Comparison of ENCODE assay signal across 8 mouse cellular contexts in genomic region chr9:115215830-115216701, GRCm38 (mm10).
DNase-seq lines count a peak whose midpoint lies in the region; ATAC-seq and TF ChIP-seq lines count a peak whose summit lies in the region.

No protein-coding gene starts in this region.

- H3K4me2 ChIP-seq in intestine, embryonic 16.5 days (ENCODE audit: low read depth, low read length), result peak overlapping the region; percentile 38
- H3K4me2 ChIP-seq in liver, postnatal 0 days (ENCODE audit: low read depth, low read length), result no peak overlapping the region

- no peak overlapping the region for H3K9ac ChIP-seq in intestine, embryonic 16.5 days (ENCODE audit: low read depth, low read length)
- no peak overlapping the region for H3K9ac ChIP-seq in liver, postnatal 0 days (replicated peaks)

- TF ChIP-seq CTCF in liver, postnatal 0 days (IDR thresholded peaks at IDR 0.05; ENCODE audit: low read depth), result no peak
- TF ChIP-seq CTCF in testis, adult 2 months (IDR thresholded peaks at IDR 0.05; ENCODE audit: control insufficient read depth, insufficient read depth, insufficient replicate concordance, low read depth, low read length), result no peak

- H3K4me1 ChIP-seq in intestine, embryonic 16.5 days (ENCODE audit: control insufficient read depth, insufficient read depth, low read length), result peaks cover 15% of the 10 kb centered on the region
- H3K4me1 ChIP-seq in liver, postnatal 0 days (ENCODE audit: insufficient read depth), result peaks cover 3% of the 10 kb centered on the region; the same call in 1 of the 2 replicates
- peaks cover 12% of the 10 kb centered on the region for H3K4me1 ChIP-seq in testis, adult 2 months (ENCODE audit: control insufficient read depth, insufficient read depth, low read length)

- no peak for TF ChIP-seq POLR2A in testis, adult 2 months (IDR thresholded peaks at IDR 0.05; ENCODE audit: control insufficient read depth, low read depth, low read length)

- WGBS in intestine, embryonic 16.5 days, result 23% methylated on average over 21 of the region's 21 CpGs
- WGBS in liver, postnatal 0 days (ENCODE audit: insufficient replicate concordance), result 43% methylated on average over 21 of the region's 21 CpGs

- H3K4me3 ChIP-seq in intestine, embryonic 16.5 days (ENCODE audit: low read length), result no peak overlapping the region
- H3K4me3 ChIP-seq in liver, postnatal 0 days (ENCODE audit: low read depth, low read length), result no peak overlapping the region
- peak overlapping the region; percentile 43 for H3K4me3 ChIP-seq in testis, adult 2 months (ENCODE audit: control insufficient read depth, low read depth, low read length)

- H3K27me3 ChIP-seq in intestine, embryonic 16.5 days (replicated peaks; ENCODE audit: control insufficient read depth, insufficient read depth, low read length), result no peaks in the 10 kb centered on the region
- no peaks in the 10 kb centered on the region for H3K27me3 ChIP-seq in liver, postnatal 0 days (ENCODE audit: insufficient read depth, low read length)
- no peaks in the 10 kb centered on the region for H3K27me3 ChIP-seq in testis, adult 2 months (ENCODE audit: control insufficient read depth, insufficient read depth, low read length)

- 0 out of 2 replicates have a peak, but pooled peaks cover 3% of the 10 kb centered on the region for H3K9me3 ChIP-seq in intestine, embryonic 16.5 days (ENCODE audit: control insufficient read depth, low read length)
- H3K9me3 ChIP-seq in liver, postnatal 0 days (ENCODE audit: low read length), result no peaks in the 10 kb centered on the region

- H3K36me3 ChIP-seq in intestine, embryonic 16.5 days (ENCODE audit: control insufficient read depth, insufficient read depth, low read length), result no peaks in the 10 kb centered on the region
- no peaks in the 10 kb centered on the region for H3K36me3 ChIP-seq in liver, postnatal 0 days (replicated peaks; ENCODE audit: insufficient read depth, low read length)
- H3K36me3 ChIP-seq in testis, adult 2 months (ENCODE audit: control insufficient read depth, insufficient read depth, low read length), result no peaks in the 10 kb centered on the region

- ATAC-seq in intestine, embryonic 16.5 days, result peak; percentile 95
- peak; percentile 44; the same call in 1 of the 2 replicates for ATAC-seq in liver, postnatal 0 days

- TF ChIP-seq EP300 in liver, postnatal 0 days (IDR thresholded peaks at IDR 0.05; ENCODE audit: low read depth), result no peak

- H3K27ac ChIP-seq in intestine, embryonic 16.5 days (ENCODE audit: low read length), result peak overlapping the region; percentile 84
- H3K27ac ChIP-seq in liver, postnatal 0 days (ENCODE audit: low read depth), result no peak overlapping the region
- no peak overlapping the region for H3K27ac ChIP-seq in testis, adult 2 months (ENCODE audit: control insufficient read depth, insufficient read depth, low read depth, low read length)

- DNase-seq in thymus, postnatal 4 days, result peak; percentile 58
- DNase-seq in thymus, adult 18-20 months, result no peak
- peak; percentile 54 for DNase-seq in liver, postnatal 0 days
- no peak for DNase-seq in adrenal gland, postnatal 10 days
- DNase-seq in cerebellum, postnatal 4 days (ENCODE audit: low spot score in 2 of 2), result no peak
- DNase-seq in thymus, postnatal 25 days, result no peak

Comparison
In these comparisons a context has a peak if more than half of its experiments do, and no peak if none do; other contexts are left out.
1. DNase-seq: peak in thymus, postnatal 4 days (single experiment) and liver, postnatal 0 days (single experiment); none in thymus, adult 18-20 months (0 of 2), adrenal gland, postnatal 10 days (single experiment), cerebellum, postnatal 4 days (0 of 2) and thymus, postnatal 25 days (single experiment).